Mouse (Mus musculus) layer of hippocampus, postnatal 25 days (tissue): ENCODE results near the gene Zfp827. TPM values are rescaled to one million over a fixed set of nuclear protein-coding genes. Genes with fewer than 3 reads are reported as not detected.

Experiments
- DNase-seq, 2 experiments: peaks; one replicate each; pipeline ENCODE4 v3.0.0; 2022; ENCODE audit warnings: mixed read lengths in 2 of 2, low spot score in 1 of 2; ENCODE audit errors: extremely low spot score in 1 of 2
- total RNA-seq, 2 experiments: library from RNA; stranded (reverse); gene quantifications; 2 replicates each; pipeline ENCODE4 v1.2.3; 2021

The Zfp827 gene
- total RNA-seq, 2 experiments from 2014 or later = 27.3 to 32.7 TPM

DNA sequence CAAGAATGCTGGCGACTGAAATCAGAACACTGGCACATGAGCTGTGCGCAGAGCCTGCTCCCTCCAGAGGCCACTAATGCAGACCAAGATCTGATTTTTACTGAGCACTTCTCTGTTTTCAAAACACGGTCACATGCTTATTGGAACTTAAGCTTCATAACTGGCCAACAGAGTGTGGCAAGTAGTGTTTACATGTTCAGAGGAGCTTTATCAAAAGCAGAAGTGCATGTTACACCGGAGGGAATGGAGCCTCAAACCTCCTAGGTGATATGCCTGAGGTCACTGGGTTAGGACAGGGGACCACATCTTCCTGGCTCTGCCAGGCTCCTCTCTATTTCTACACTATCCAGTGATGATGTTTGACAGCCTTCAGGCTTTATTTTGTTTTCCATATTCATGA, 31.1 kb downstream of the Zfp827 start:
- no peak for DNase-seq

DNA sequence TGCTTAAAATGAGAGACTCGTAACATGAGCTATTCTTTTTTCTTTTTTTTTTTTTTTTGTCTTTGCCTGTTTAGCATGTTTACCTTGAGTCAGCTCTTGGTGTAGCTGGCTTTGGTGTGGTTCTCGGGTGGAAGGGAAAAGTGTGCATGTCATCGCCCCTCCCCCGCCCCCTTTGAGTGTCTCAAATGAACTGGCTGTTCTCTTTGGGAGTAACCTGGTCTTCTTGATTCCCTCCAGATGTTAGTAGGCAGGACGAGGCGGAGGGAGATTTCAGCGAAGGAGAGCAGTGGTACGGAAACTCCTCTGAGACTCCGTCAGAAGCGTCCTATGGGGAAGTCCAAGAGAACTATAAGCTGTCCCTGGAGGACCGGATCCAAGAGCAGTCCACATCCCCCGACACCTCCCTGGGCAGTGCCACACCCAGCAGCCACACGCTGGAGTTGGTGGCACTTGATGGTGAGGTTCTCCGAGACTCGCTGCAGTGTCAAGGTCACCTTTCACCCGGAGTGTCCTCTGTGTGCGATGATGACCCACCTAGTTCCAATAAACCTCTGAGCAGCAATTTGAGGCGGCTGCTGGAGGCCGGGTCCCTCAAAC, 31.9 kb downstream of the Zfp827 start:
- DNase-seq = no peak

DNA sequence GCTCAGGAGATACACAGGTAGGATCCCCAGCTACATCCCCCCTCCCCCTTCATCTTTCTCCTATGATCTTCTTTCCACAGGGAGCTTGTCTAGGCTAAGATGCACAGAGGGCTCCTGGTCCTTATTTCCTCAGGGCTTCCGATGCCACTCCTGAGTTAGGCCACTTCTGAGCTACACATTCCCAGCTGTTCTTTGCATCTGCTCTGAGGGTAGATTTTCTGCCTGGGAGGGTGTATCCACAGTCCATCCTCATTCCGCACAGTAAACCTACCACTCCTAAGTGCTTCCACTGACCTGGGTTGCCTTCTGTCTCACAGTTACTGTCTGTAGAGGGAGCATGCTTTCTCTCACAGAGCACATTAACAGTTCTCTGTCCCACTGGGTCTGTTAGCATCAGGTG, 37.7 kb downstream of the Zfp827 start:
- DNase-seq = no peak

- no peak for DNase-seq
Measured at GRCm38 (mm10) chr8:79067812-79068630, 39.8 kb downstream of the Zfp827 start.

DNA sequence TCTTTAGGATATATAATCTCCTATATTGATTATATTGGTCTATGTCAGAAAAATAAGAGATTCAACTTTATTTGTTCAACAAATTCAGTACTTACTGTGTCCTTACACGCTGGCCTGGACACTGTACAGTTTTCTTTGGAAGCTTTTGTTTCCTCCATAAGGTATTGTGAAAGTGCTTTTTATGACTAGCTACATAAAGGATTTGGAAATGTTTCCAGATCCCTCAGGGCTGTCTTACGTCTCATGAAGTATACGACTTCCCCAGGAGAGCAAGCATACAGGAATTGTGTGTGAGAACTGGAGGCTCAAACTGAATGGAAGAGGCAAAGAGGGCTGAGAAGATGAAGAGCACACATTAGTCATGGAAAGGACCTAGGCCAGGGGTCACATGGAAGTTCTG, 45.1 kb downstream of the Zfp827 start:
- no peak for DNase-seq

DNA sequence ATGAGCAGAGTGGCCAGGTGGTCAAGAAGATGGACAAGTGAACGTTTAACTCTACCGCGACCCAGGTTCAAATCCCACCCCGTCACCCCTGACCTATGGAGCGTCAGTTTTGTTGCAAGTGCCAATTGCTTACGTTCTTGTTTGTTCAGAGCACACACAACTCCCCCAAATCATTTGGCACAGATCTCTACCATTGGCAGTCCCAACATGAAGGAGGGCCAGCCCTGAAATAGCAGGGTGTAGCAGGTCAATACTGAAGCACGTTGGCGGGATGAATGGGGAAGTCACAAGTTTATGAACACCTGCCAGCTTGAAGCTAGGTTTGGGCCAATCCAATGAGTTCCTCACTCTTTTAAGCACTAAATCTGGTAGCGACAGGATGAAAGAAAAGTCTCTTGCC, 46.7 kb downstream of the Zfp827 start:
- no peak for DNase-seq

DNA sequence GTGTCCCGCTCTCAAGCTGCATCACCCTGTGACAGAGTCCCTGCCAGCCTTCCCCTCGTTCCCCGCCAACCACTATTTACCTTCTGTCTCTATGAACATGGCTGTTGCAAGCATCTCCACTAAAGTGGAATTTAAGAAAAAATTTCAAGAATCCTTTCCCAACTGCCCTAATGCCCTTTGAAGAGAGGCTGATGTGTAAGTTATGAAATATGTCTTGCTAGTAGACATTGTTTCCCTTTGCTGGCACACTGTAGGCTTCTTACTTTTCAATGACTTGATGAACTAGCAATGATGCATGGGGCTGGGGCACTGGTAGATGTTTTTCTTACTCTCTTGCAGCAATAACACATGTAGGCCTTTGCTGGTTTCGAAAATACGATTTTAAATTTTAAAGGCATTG, 49.0 kb downstream of the Zfp827 start:
- no peak for DNase-seq

- no peak for DNase-seq
Measured at GRCm38 (mm10) chr8:79078556-79079195, 50.4 kb downstream of the Zfp827 start.

GRCm38 (mm10) chr8:79079196-79079561, 50.9 kb downstream of the Zfp827 start:
- no peak for DNase-seq

DNA sequence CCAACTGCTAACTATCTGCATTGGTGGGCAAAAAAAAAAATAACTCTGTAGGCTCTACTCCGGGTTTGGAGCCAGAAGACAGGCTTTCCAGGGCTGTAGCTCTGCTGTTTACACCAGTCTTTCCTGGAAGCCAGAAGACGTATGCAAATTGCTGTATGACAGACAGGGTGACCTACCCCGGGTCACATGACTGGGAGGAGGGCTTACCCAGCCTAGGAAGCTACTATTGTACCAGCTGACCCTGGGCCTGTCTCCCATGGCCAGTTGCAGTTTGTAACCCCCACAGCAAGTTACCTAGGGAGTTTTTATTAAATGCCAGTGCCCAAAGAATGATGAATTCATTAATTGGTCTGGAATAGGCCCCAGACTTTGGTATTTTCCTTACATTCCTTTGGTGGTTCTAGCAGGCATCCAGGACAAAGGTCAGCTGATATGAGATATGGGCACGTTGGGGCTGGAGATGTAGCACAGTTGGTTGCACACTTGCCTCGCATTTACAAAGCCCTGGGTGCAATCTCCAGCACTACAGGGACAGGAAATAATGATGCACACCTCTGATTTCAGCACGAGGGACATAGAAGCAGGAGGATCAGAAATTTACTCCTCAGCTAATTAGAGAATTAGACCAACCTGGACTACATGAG, 52.0 kb downstream of the Zfp827 start:
- DNase-seq = no peak

DNA sequence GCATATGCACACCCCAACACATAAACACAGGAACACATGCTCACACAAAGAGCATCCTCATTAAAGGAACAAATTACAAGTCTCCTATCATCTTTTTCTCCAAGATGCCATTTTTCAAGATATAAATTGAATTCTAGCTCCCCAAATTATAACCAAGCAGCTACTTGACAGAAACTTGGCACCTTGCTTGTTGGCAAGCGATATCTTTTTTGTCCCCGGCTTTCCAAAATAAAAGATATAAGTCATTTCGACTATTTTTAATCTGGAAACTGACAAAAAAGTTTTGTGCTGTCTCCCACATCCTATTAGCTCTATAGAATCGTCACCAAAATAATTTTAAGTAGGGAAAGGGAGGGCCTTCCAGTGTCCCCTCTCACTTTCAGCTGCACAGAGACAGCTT, 53.1 kb downstream of the Zfp827 start:
- no peak for DNase-seq

- no peak for DNase-seq
Measured at GRCm38 (mm10) chr8:79081955-79082354, 53.7 kb downstream of the Zfp827 start.

- DNase-seq = no peak
Measured at GRCm38 (mm10) chr8:79083461-79084358, 55.5 kb downstream of the Zfp827 start.

- no peak for DNase-seq
Measured at GRCm38 (mm10) chr8:79084359-79084820, 56.2 kb downstream of the Zfp827 start.

GRCm38 (mm10) chr8:79094422-79094821, 66.2 kb downstream of the Zfp827 start:
- DNase-seq = no peak

DNA sequence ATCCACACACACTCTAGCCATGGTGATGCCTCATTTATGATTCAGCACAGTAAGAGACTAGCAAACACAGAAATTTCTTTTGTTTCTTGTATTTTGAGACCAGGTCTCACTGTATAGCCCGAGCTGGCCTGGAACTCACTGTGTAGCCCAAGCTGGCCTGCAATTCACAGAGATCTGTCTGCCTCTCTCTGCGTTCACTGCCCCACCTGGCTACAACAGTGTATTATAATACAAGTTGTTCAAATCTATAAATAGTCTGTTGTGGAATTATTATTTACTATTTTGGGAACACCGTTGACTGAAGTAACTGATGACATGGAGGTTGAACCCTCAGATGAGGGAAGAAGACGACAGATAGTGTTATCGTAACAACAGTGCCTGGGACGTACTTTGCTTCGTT, 66.9 kb downstream of the Zfp827 start:
- DNase-seq = no peak

DNA sequence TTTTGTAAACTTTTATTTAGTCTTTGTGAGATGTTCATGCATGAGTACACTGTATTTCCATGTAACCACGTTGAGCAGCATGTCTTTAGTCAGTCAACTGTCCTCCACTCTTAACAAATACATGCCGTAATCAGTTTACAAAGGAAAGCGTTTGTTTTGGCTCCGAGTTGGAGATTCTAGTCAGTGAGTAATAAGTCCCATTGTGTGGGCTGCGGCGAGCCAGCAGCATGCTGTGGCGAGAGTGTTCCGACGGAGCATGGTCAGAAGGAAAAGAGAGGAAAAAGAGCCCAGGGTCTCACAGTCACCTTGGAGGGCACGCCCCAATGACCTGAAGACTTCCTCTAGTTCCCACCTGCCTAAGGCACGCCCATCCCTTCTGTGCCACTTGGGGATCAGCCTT, 68.7 kb downstream of the Zfp827 start:
- no peak for DNase-seq

DNA sequence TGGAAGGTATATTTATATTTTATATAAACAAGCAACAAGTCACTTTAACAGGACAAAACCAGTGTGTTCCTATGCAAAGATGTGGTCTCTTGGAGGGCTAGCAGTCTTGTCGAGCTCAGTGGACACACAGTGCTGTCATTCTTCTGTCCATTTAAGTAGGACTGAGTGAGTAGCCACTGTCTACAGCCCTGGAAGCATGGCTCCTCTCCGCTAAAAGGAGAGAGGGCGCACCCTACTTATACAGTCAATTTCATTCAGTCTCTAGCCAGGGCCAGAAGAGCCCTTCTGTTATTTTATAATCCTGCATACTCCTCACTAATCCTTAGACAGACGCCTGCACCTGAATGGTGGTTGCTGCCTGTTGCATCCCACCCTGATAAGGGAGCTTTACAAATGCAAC, 74.5 kb downstream of the Zfp827 start:
- no peak for DNase-seq

- no peak for DNase-seq
Measured at GRCm38 (mm10) chr8:79103185-79103878, 75.1 kb downstream of the Zfp827 start.
